Mouse (Mus musculus) 3134 (cell line): Measurements from ENCODE around the gene Hoxd3.
A peak's percentile ranks its signal among the peaks of the same experiment; 100 is the strongest.

Experiments used
- DNase-seq: peaks from one replicate; pipeline ENCODE4 v3.0.0-alpha.2; 2011; ENCODE audit warnings: low spot score; ENCODE audit not compliant: insufficient read length; ENCODE audit errors: extremely low read depth

The Hoxd3 gene

DNA sequence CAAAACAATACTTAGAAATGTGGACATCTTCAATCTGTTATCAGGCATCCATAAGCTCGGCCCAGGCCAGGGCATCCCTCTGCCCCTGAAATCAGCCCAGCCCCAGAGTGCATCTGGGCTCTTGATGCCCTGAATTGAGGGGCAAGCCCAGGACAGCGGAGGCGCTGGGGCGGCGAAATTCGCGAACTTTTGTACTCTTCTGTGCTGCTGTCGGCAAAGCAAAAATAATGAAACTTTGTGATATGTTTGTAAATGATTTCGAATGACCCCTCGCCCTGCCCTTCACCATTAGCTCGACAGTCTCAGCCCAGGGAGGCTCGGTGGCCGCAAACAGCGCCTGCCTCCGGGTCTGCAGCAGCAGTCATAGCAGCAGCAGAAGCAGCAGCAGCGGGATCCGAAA is 13.4 kb downstream of the Hoxd3 start:
- no peak for DNase-seq

DNA sequence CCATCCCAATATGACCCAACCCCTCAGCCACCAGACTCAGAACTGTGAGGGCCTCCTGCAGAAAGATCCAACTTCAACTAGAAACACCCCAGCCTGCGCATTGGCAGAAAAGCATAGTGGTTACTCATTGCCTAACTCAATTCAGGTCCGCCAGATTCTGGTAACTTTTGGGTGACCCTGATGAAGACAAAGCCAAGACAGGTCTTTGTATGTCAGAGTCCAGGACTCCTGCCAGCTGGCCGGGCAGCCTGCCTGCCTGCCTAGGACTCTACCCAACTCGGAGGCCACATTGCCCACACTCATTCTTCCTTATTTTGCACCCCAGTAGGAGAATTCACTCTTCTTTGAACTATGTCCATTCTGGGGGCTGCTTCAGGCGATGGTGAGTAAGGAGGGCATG is 14.8 kb downstream of the Hoxd3 start, which contains the start of gene Gm28230:
Gene Gm28230, plus strand, starts transcription at position 178 of the 400 bp plus-strand sequence.
- DNase-seq = no peak

DNA sequence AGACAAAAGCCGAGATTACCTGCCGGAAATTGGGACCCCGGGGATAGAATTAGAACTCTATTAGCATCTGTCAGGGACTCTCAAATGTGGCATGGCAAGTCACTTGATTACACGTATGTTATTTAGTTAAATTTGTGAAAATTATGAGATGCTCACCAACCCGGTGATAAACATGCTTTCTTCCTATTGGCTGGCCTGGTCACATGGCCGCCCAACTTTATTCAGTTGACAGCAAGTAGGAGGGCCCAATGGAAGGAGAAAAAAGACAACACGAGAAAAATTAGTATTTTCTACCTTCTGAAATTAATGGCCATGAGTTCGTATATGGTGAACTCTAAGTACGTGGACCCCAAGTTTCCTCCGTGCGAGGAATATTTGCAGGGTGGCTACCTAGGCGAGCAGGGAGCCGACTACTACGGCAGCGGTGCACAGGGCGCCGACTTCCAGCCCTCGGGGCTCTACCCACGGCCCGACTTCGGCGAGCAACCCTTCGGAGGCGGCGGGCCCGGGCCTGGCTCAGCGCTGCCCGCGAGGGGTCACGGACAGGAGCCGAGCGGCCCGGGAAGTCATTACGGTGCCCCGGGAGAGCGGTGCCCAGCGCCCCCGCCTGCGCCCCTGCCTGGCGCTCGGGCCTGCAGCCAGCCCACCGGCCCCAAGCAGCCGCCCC is 15.4 kb downstream of the Hoxd3 start:
- DNase-seq = peak; percentile 32

DNA sequence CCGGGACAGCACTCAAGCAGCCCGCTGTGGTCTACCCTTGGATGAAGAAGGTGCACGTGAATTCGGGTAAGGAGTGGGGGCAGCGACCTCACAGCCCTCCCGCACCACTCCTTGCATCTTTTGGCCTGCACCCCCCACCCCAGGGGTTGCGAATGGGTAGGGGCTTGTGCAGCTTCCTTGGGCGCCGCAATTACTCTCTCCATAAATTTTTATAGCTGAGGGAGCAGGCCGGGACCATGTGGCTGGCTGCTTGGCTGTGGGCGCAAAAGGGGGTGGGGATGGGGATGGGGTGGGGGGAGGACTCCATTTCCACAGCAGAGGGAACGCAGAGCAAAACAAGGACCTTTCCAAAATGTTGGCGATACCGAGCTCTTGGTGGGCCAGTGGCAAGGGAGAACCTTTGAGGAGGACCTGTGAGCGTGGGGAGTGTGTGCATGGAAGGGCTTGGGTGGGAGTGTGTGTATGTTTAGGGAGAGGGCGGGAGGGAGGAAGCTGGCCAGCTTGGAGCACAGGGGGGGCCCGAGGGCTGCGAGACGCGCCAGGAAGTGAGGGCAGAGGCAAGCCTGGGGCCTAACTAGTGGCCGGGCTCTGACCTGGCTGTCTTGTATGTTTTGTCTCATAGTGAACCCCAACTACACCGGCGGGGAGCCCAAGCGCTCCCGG is 16.0 kb downstream of the Hoxd3 start:
- DNase-seq = peak; percentile 62

DNA sequence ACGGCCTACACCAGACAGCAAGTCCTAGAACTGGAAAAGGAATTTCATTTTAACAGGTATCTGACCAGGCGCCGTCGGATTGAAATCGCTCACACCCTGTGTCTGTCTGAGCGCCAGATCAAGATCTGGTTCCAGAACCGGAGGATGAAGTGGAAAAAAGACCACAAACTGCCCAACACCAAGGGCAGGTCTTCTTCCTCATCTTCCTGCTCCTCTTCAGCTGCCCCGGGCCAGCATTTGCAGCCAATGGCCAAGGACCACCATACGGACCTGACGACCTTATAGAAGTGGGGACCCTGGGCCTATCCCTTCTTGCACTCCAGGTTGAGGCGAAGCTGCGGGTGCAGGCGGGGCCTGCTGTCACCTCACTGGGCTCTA is 16.6 kb downstream of the Hoxd3 start:
- no peak for DNase-seq

DNA sequence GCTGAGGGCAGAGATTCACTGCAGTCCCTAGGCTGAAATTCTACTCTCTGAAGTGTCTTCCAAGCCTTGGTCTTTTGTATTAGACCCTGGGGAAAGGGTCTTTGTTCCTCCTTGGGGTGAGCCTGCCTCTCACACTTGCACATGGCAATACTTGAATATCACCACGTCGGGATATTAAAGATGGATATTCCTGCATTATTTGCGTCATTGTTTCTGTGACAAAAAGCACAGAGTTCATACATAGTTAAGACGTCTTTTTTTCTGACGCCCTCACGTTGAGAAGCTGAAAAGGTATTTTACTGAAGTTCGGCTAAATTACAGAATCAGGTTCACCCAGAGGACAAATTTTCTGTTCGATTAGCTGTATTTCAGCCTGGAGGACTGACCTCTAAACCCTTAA is 18.6 kb downstream of the Hoxd3 start:
- no peak for DNase-seq

DNA sequence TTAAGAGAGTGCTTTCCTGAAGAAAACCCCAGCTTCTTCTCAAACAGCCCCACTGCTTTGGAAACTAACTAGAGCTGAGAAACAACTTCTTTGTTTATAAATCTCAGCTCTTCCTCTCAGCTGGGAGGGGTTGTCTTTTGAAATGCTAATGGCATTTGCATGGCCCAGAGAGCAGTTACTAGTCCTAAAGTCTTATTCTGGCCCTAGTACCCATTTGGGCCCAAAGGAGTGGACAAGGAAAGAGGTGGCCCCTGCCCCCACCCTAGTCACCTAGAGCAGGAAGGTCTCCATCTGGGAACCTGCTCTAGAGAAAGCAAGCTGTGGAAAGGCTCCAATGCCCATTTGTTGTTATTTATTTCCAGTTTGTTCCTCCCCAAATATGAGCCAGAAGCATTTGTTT is 19.3 kb downstream of the Hoxd3 start:
- DNase-seq = no peak

DNA sequence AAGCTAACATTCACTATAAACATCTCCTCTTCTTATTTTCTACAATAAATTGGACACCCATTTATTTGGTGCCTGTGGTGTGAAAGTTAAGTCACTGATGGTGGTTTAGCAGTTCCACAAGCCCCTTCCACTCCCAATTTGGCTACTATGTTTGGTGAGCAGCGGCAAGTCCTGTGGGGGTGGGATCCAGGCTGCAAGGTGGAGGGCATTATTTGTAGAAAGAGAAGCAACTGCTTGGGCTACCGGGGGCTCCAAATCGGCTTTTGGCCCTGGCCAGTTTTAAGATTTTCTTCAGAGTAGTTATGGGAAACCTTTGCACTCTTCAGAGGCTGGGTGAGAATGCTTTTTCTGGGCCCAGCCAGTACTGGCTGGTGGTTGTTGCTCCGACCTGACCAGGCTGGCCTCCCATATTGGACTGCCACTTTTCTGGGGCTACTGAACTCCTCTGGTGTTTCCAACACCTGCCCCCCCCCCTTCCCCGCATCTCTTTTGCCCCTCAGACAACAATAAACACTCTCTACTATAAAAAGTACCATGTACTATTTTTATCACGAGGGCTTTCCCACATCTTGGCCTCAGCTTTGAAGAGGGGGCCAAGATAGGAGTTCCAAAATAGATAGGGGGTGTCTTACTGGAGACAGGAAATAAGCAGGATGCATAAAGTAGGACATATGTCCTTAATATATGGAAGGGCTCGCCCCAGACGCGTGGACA is 20.2 kb downstream of the Hoxd3 start:
- DNase-seq = no peak

DNA sequence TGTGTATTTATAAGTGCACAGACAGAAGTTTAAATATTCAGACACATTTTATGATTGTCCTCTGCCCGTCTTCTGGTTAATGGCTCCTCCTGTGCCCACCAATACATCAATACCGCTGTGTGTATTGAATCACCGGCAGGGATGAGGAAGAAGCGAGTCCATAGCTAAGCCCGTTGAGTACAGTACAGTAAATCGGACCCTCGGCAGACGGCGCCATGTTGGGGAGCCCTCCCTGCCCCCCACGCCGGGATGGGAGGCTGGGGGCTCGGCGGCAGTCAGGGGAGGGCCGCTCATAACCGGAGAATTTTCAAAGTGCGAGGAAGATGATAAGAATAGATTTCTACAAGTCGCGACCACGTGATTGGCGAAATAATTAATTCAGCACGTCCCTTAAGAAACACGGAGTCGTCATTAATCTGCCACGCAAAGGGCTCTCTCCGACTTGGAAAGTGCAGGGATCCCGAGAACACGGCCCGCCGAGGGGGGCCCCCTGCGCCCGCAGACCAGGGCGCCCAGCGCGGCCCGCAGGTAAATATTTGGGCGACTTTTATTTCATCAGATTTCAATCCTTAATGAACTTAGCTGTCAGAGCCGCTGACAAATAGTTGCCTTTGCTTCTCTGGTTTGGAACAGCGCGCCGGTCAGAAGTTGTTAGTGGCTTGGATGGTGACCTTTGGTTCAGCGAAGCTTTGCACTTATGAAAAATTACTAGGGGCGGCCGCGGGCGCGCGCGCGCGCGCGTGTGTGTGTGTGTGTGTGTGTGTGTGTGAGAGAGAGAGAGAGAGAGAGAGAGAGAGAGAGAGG is 21.0 kb downstream of the Hoxd3 start:
- DNase-seq = no peak

DNA sequence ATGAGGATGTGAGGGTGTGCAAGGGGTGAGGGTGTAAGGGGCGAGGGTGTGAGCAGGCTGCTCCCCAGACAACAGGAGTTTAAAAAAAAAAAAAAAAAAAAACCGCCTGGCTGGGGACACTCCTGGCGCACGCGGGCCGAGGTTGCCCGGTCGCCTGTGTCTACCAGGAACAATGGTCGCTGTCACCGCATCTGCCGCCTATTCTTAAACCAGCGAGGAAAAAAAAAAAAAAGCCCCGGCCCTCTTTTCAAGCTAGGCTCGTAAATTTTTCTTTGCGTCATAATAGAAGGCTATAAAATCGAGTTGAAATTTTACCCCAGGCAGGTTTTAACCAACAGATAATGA is 21.6 kb downstream of the Hoxd3 start:
- DNase-seq = no peak

DNA sequence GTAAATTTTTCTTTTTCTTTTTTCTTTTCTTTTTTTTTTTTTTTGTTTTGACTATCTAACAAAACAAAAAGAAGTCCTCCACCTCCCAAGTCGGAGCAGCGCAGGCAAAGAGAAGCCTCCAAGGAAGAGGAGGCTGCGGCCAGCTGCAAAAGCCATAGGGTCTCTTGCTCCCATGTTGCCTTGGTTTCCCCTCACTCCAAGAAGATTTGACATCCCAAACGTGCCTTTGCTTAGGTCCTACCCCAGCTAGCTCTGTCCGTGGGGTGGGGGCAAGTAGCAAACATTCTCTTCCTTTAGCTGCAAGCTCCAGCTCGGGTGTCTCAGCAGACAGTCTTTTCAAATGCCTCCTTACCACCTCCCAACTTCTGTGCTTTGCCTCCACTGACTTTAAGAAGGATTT is 22.0 kb downstream of the Hoxd3 start:
- no peak for DNase-seq

DNA sequence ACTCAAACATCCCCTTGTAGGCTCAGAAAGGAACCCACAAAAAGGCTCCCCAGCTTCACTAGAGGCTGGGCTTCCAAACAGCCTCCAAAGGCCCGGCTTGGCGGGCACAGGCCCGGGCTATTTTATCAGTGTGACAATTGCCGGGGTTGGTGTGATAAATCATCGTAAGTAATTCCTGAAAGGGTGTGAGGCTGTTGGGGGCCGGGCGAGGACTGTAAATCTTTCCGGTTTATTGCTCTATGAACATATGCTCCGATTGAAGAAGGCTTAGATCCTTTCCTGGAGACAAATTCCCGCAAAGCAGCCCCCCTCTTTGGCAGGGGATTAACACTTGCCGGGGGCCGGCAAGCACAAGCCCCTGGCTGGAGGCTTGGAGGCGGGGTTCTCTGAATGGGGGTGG is 22.7 kb downstream of the Hoxd3 start:
- no peak for DNase-seq

DNA sequence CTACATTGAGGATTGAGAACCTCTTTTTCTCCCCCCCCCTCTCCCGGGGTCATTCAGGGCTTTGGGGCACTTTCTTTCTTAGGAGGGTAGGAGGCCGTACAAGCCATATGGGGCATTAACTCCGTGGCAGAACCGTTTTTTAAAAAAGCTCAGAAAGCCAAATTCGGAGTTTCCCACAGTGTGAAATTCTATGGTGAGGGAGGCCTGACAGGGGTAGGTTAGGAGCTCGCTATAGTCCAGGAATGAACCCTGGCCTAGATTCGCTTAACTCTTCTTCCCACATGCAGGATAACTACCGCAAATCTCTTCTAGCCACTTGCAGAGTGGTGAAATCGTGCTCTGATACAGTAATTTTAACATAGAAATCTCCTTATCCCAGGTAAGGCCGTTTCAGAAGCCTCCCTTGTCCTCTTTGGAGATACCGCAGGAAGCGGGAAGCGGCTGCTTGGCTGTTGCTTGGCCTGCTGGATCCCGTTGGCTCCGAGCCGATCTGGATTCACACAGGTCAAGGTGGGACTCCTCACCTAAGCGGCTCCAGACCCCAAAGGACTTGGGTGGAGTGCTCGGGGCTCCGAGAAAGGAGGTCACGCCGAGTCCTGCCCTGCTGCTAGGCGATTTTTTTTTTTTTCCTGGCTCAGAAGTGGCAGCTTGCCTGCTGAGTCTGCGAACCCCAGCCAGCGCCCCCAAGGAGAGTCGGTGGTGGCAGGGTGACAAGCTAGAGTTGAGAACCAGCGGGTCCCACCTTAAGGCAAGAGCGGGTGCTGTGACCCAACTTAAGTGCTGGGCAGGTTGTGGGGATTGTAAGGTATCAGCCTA is 23.5 kb downstream of the Hoxd3 start:
- no peak for DNase-seq

DNA sequence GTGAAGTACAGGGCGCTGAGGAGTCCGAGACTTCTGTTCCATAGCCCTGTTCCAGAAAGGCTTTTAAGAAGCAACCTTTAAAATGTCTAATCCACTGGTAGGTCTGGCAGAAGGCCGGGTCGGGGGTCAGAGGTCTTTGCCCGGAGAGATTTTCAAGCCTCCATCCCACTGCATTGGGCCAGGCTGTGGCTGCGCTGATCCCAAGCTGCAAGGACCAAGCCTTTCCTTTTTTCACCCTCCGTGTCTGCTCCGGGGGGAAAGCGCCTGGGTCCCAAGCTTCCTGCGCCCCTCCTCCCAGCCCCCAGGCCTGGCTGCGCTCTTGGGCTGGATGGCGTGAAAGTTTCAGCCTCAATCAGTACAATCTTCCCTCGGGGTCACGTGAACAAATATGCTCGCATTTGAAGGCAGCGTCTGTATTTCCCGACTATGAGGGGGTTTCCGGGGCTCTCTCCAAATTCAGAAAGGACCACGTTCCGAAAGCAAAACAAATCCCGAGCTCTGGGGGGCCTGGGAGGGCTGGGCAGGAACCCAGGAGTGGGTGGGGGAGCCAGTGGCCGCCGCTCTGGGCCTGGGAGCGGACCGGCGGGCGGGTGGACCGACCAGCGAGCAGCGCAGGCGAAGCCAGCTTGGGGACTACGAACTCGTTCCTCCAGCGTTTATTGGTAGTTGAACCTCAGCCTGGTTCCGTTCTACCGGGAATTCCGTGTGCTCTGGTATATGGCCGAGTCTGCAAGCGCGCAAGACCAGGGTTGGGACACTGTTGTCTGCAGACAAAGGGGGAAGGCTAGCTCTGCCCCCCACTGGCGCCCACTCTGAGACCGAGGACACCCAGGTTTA is 24.3 kb downstream of the Hoxd3 start:
- no peak for DNase-seq

DNA sequence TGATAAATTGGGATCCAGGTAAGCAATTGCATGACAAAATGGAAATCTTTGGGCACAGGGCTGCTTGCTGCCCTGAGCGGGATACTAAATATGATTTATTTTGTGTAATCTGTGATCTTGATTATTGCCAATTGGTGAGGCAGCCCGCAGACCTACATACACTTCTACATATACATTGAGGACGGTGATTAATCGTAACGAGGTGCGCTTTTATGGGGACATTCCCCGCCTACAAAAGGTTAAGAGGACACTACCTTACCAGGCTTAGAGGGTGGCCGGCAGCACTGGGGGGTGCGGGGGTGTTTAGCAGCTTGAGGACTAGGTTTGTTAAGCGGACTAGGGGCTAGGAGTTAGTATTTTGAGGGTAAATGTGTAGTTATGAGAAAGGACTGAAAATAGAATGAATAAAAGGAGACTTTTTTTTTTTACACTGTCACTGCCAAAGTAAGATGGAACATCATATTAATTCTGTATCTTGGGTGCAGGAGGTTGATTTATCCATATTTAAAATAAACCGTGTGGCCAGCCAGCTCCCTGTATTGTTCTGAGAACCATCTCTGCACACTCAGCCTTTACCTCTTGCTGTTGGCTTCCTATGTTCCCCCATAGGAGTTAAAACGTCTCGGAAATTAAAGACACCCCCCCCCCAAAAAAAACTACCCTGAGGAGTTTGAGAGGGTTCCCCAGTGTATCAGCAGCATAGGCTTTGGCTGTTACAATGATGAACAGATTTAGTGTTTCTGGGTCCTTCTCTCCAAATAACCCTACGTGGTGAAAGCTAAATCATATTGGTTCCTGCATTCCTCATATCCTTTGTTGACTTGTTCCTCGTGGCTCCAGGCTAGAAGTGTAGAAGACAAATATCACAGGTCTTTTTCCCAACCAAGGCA is 25.2 kb downstream of the Hoxd3 start:
- DNase-seq = no peak

DNA sequence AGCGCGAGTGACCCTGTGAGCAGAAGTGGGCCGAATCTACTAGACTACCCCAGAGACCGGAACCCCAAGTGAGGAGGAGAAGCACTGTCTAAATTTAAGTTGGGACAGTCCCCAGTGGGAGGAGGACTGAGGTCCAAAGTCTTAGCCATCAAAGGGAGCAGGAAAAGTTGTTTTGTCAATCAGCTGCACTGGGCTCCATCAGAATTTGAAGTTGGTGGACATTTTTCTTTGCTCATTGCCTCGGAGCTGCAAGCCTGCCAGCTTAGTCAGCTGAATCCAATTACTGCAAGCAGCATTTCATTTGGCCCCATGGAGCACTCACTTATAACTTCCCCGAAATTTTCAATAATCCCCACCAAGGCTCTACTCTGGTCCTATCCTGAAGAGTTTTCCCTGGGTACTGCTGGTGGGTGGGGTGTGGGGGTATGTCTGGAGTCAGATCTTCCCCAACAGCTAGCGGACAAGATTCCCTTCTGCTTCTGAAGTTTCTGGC is 25.9 kb downstream of the Hoxd3 start:
- DNase-seq = no peak

DNA sequence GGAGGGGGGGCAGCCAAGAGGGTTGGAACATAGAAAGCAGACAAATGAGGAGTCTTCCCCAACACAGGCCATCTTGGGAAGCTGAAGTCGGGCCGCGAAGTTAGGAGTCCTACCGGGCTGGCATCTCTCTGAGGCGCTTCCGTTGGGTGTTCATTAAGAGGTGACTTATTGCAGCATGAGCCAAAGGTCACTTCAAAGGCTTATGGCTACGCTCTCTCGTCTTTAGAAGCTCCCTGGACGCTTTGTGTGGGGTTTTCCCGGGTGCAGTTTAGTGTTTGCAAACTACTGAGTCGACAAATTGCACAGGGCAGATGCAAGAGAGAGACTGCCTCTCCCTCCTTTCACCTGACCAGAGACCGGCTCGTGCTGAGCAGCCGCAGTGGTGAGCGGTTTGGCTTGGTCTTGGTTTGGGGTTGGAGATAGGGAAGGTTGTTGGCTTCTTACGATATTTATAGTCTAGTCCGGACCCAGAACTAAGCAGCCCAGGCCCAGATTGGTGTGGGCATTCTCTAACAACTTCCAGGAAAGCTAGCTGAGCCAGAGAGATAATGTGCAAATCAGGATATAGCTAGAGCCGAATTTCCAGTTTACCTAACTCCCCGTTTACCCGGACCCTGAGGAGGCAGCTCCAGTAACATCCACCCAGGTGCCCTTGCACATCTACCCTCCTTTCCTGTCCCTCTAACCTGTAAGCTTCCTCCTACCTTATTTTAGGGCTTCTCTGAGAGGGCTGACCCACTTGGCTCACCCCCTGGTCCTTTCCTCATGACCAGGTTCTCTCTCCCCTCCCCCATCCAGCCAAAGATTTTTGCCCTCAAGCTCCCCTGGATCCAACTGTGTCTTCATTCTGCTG is 27.1 kb downstream of the Hoxd3 start:
- no peak for DNase-seq

DNA sequence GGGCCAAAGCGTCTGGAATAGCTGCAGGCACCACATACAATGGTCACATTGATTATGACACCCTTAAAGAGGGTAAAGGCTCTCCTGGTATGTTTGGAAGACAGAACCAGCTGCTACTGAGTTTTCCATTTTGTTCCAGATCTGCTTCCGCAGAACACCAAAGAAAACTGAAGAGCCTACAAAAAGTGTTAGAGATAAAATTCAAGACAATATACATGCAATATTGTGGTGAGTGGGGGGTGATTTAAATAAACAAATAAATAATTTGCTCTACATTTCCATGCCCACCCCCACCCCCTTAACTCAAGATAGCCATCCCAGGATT is 27.7 kb downstream of the Hoxd3 start:
- no peak for DNase-seq
